Mouse (Mus musculus): ENCODE data around the gene Rere.

GRCm38 (mm10) chr4:150364786-150365185, 83.3 kb downstream of the Rere start:
- TF ChIP-seq CTCF (IDR thresholded peaks at IDR 0.05) (no peak), EP300 (IDR thresholded peaks at IDR 0.05) (no peak)

Data from lung, postnatal 0 days (tissue).